Mouse (Mus musculus): ENCODE measurements around the gene Sun1. TPM values are rescaled to one million over a fixed set of nuclear protein-coding genes. Genes with fewer than 3 reads are reported as not detected.
A peak's percentile ranks its signal among the peaks of the same experiment; 100 is the strongest.

Gene Sun1
- polyA plus RNA-seq, 1 experiment from 2014 or later = 46.2 TPM

DNA sequence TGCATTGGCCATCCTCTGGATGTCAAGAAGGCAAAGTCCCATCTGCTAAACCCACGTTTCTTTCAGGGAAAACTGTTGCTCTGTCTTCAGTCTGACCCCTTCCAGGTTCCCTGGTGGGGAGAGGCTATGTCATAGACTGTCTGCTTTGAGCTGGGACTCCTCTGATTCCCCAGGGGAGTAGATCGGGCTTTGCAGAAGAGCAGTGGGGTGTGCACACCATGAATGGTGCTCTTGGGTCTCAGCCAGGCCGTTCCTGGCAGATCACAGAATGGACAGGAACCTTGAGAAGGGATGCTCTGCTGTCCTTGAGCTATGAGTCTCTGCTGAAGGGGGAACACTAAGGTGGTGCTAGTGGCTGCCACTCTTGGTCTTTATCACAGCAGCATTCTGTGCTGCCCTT, 48.4 kb downstream of the Sun1 start:
- H3K9ac ChIP-seq (ENCODE audit: low read length) = no peak overlapping the region
- H3K36me3 ChIP-seq (ENCODE audit: control insufficient read depth, insufficient read depth, low read length) = peaks cover 11% of the 10 kb centered on the region; the same call in 1 of the 2 replicates
- peaks cover 6% of the 10 kb centered on the region for H3K4me1 ChIP-seq (ENCODE audit: control insufficient read depth, insufficient read depth, low read length)
- no peak for DNase-seq (ENCODE audit: low spot score)
- H3K27me3 ChIP-seq (ENCODE audit: control insufficient read depth, insufficient read depth, low read length) = no peaks in the 10 kb centered on the region
- no peaks in the 10 kb centered on the region for H3K9me3 ChIP-seq (ENCODE audit: control insufficient read depth, low read length)
- no peak overlapping the region for H3K4me3 ChIP-seq (ENCODE audit: low read depth, low read length)
- ATAC-seq (ENCODE audit: insufficient number of reproducible peaks, low FRiP score, low TSS enrichment, low read depth) = no peak
- 78% methylated on average over 3 of the region's 3 CpGs for WGBS
- H3K27ac ChIP-seq (replicated peaks; ENCODE audit: low read depth, low read length) = no peak overlapping the region
- no peak overlapping the region for H3K4me2 ChIP-seq (ENCODE audit: low read depth, severe bottlenecking)

DNA sequence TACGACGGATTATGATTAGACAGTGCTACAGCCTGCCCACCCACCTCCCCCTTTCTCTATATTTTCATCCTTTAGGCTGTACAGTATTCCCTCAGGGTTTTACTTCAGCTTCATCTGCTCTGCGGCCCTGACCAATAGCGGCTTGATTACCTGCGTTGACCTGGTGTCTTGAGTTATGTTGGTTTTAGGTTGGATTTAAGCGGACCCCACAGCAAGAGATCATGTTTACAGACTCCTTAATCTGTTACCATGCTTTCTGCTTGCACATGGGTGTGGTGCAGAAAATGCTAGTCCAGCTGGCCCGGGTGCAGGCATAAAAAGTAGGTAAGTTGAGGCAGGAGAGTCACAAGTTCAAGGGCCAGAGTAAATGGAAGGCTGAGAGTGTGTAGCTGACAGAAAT, 50.8 kb downstream of the Sun1 start:
- peaks cover 10% of the 10 kb centered on the region for H3K4me1 ChIP-seq (ENCODE audit: control insufficient read depth, insufficient read depth, low read length)
- no peaks in the 10 kb centered on the region for H3K9me3 ChIP-seq (ENCODE audit: control insufficient read depth, low read length)
- H3K4me2 ChIP-seq (ENCODE audit: low read depth, severe bottlenecking) = peak overlapping the region; percentile 92; the same call in 1 of the 2 replicates
- H3K27ac ChIP-seq (replicated peaks; ENCODE audit: low read depth, low read length) = no peak overlapping the region
- H3K27me3 ChIP-seq (ENCODE audit: control insufficient read depth, insufficient read depth, low read length) = no peaks in the 10 kb centered on the region
- ATAC-seq (ENCODE audit: insufficient number of reproducible peaks, low FRiP score, low TSS enrichment, low read depth) = no peak
- H3K36me3 ChIP-seq (ENCODE audit: control insufficient read depth, insufficient read depth, low read length) = peaks cover 11% of the 10 kb centered on the region; the same call in 1 of the 2 replicates
- H3K4me3 ChIP-seq (ENCODE audit: low read depth, low read length) = peak overlapping the region; percentile 58; the same call in 1 of the 2 replicates
- no peak for DNase-seq (ENCODE audit: low spot score)
- H3K9ac ChIP-seq (ENCODE audit: low read length) = peak overlapping the region; percentile 66; the same call in 1 of the 2 replicates
- WGBS = 84% methylated on average over 7 of the region's 7 CpGs

DNA sequence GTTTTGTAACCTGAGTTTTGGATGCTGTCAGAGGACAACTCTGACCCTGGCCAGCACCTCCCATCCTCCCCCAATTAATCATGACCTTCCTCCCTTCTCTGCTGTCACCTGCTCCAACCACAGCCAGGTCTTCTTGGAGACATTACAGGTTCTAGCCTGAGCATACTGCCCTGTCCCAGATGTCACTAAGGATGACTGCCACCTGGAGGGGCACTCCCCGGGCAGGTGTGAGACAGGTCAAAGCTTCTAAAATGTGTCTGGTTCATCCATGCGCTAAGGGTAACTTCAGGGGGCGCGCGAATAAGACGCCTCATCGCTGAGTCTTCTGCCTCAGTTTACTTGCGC, 51.3 kb downstream of the Sun1 start:
- under 1% methylated on average over 8 of the region's 8 CpGs for WGBS
- H3K36me3 ChIP-seq (ENCODE audit: control insufficient read depth, insufficient read depth, low read length) = peaks cover 11% of the 10 kb centered on the region; the same call in 1 of the 2 replicates
- peak; percentile 53 for ATAC-seq (ENCODE audit: insufficient number of reproducible peaks, low FRiP score, low TSS enrichment, low read depth)
- no peaks in the 10 kb centered on the region for H3K27me3 ChIP-seq (ENCODE audit: control insufficient read depth, insufficient read depth, low read length)
- peak overlapping the region; percentile 58 for H3K4me3 ChIP-seq (ENCODE audit: low read depth, low read length)
- peak overlapping the region; percentile 66 for H3K9ac ChIP-seq (ENCODE audit: low read length)
- H3K4me2 ChIP-seq (ENCODE audit: low read depth, severe bottlenecking) = peak overlapping the region; percentile 92
- H3K9me3 ChIP-seq (ENCODE audit: control insufficient read depth, low read length) = no peaks in the 10 kb centered on the region
- peaks cover 10% of the 10 kb centered on the region for H3K4me1 ChIP-seq (ENCODE audit: control insufficient read depth, insufficient read depth, low read length)
- no peak overlapping the region for H3K27ac ChIP-seq (replicated peaks; ENCODE audit: low read depth, low read length)
- DNase-seq (ENCODE audit: low spot score) = no peak

- H3K4me1 ChIP-seq (ENCODE audit: control insufficient read depth, insufficient read depth, low read length) = peaks cover 10% of the 10 kb centered on the region
- H3K36me3 ChIP-seq (ENCODE audit: control insufficient read depth, insufficient read depth, low read length) = peaks cover 10% of the 10 kb centered on the region; the same call in 1 of the 2 replicates
- H3K9ac ChIP-seq (ENCODE audit: low read length) = peak within 1 kb of the TSS; percentile 70
- peak; percentile 95 for ATAC-seq (ENCODE audit: insufficient number of reproducible peaks, low FRiP score, low TSS enrichment, low read depth)
- H3K4me2 ChIP-seq (ENCODE audit: low read depth, severe bottlenecking) = peak within 1 kb of the TSS; percentile 92
- H3K27me3 ChIP-seq (ENCODE audit: control insufficient read depth, insufficient read depth, low read length) = no peaks in the 10 kb centered on the region
- H3K27ac ChIP-seq (replicated peaks; ENCODE audit: low read depth, low read length) = peak within 1 kb of the TSS; percentile 64; the same call in 1 of the 2 replicates
- no peaks in the 10 kb centered on the region for H3K9me3 ChIP-seq (ENCODE audit: control insufficient read depth, low read length)
- peak within 1 kb of the TSS; percentile 58 for H3K4me3 ChIP-seq (ENCODE audit: low read depth, low read length)
- WGBS = under 1% methylated on average over 86 of the region's 90 CpGs
- DNase-seq (ENCODE audit: low spot score) = peak; percentile 99
These were observed 51.9 kb downstream of the Sun1 start, which contains the start of gene Get4 for GRCm38 (mm10) chr5:139252081-139252909. Get4 (plus strand) TSS chr5:139252324.

GRCm38 (mm10) chr5:139252910-139253245, 52.4 kb downstream of the Sun1 start:
- ATAC-seq (ENCODE audit: insufficient number of reproducible peaks, low FRiP score, low TSS enrichment, low read depth) (peak; percentile 5; the same call in 1 of the 2 replicates), DNase-seq (ENCODE audit: low spot score) (no peak)
- WGBS = 1% methylated on average over 7 of the region's 7 CpGs
- Histone ChIP-seq H3K4me1 (ENCODE audit: control insufficient read depth, insufficient read depth, low read length) (peaks cover 10% of the 10 kb centered on the region), H3K36me3 (ENCODE audit: control insufficient read depth, insufficient read depth, low read length) (peaks cover 6% of the 10 kb centered on the region; the same call in 1 of the 2 replicates), H3K9ac (ENCODE audit: low read length) (peak overlapping the region; percentile 70), H3K4me2 (ENCODE audit: low read depth, severe bottlenecking) (peak overlapping the region; percentile 92), H3K27ac (replicated peaks; ENCODE audit: low read depth, low read length) (peak overlapping the region; percentile 64; the same call in 1 of the 2 replicates), H3K27me3 (ENCODE audit: control insufficient read depth, insufficient read depth, low read length) (no peaks in the 10 kb centered on the region), H3K4me3 (ENCODE audit: low read depth, low read length) (peak overlapping the region; percentile 58), H3K9me3 (ENCODE audit: control insufficient read depth, low read length) (no peaks in the 10 kb centered on the region)

DNA sequence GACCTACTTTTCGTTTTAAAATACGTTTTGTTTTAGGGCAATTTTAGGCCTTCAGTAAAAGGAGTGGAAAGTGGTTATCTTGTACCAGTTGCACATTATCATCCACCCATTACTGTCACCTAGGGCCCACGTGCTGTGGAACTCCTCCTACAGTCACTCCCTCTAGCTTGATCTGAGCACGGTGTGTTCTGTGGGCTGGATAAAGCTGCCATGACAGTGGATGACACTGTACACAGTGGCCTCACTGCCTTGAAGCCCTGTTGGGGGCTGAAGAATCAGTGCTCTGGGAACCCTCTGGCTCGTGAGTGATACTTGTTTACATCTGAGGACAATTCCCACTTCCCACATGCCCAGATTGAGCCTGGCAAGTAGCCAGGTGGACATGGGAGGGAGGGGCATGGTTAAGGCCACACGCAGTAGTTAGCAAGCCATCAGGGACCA, 52.9 kb downstream of the Sun1 start:
- H3K4me2 ChIP-seq (ENCODE audit: low read depth, severe bottlenecking) = peak overlapping the region; percentile 92
- 9% methylated on average over 6 of the region's 6 CpGs for WGBS
- 0 out of 2 replicates have a peak overlapping the region, but pooled peaks have one; percentile 64 for H3K27ac ChIP-seq (replicated peaks; ENCODE audit: low read depth, low read length)
- ATAC-seq (ENCODE audit: insufficient number of reproducible peaks, low FRiP score, low TSS enrichment, low read depth) (no peak), DNase-seq (ENCODE audit: low spot score) (no peak)
- H3K27me3 ChIP-seq (ENCODE audit: control insufficient read depth, insufficient read depth, low read length) = no peaks in the 10 kb centered on the region
- peak overlapping the region; percentile 58 for H3K4me3 ChIP-seq (ENCODE audit: low read depth, low read length)
- H3K9me3 ChIP-seq (ENCODE audit: control insufficient read depth, low read length) = no peaks in the 10 kb centered on the region
- peak overlapping the region; percentile 70 for H3K9ac ChIP-seq (ENCODE audit: low read length)
- H3K36me3 ChIP-seq (ENCODE audit: control insufficient read depth, insufficient read depth, low read length) = peaks cover 3% of the 10 kb centered on the region; the same call in 1 of the 2 replicates
- H3K4me1 ChIP-seq (ENCODE audit: control insufficient read depth, insufficient read depth, low read length) = peaks cover 10% of the 10 kb centered on the region

- Histone ChIP-seq H3K27me3 (ENCODE audit: control insufficient read depth, insufficient read depth, low read length) (no peaks in the 10 kb centered on the region), H3K9me3 (ENCODE audit: control insufficient read depth, low read length) (no peaks in the 10 kb centered on the region), H3K4me2 (ENCODE audit: low read depth, severe bottlenecking) (no peak overlapping the region), H3K9ac (ENCODE audit: low read length) (no peak overlapping the region), H3K4me3 (ENCODE audit: low read depth, low read length) (no peak overlapping the region), H3K36me3 (ENCODE audit: control insufficient read depth, insufficient read depth, low read length) (no peaks in the 10 kb centered on the region; the same call in 1 of the 2 replicates), H3K27ac (replicated peaks; ENCODE audit: low read depth, low read length) (no peak overlapping the region), H3K4me1 (ENCODE audit: control insufficient read depth, insufficient read depth, low read length) (peaks cover 10% of the 10 kb centered on the region)
- ATAC-seq (ENCODE audit: insufficient number of reproducible peaks, low FRiP score, low TSS enrichment, low read depth) (no peak), DNase-seq (ENCODE audit: low spot score) (no peak)
- WGBS = 85% methylated on average over 6 of the region's 6 CpGs
These were observed 54.5 kb downstream of the Sun1 start for GRCm38 (mm10) chr5:139254938-139255337.

- ATAC-seq (ENCODE audit: insufficient number of reproducible peaks, low FRiP score, low TSS enrichment, low read depth) = no peak
- H3K27ac ChIP-seq (replicated peaks; ENCODE audit: low read depth, low read length) = no peak overlapping the region
These were observed 55.3 kb downstream of the Sun1 start for GRCm38 (mm10) chr5:139255777-139256176.

More at GRCm38 (mm10) chr5:139255777-139256176, 55.3 kb downstream of the Sun1 start:
- 94% methylated on average over 6 of the region's 6 CpGs for WGBS
- DNase-seq (ENCODE audit: low spot score) = no peak
- Histone ChIP-seq H3K9me3 (ENCODE audit: control insufficient read depth, low read length) (no peaks in the 10 kb centered on the region), H3K4me3 (ENCODE audit: low read depth, low read length) (no peak overlapping the region), H3K4me1 (ENCODE audit: control insufficient read depth, insufficient read depth, low read length) (peaks cover 10% of the 10 kb centered on the region), H3K4me2 (ENCODE audit: low read depth, severe bottlenecking) (no peak overlapping the region), H3K36me3 (ENCODE audit: control insufficient read depth, insufficient read depth, low read length) (peaks cover 5% of the 10 kb centered on the region; the same call in 1 of the 2 replicates), H3K27me3 (ENCODE audit: control insufficient read depth, insufficient read depth, low read length) (no peaks in the 10 kb centered on the region), H3K9ac (ENCODE audit: low read length) (no peak overlapping the region)
